Mouse (Mus musculus) heart, postnatal 0 days (tissue): Measurements from ENCODE around the gene Rasal1.

ENCODE experiments used
- CTCF ChIP-seq: IDR thresholded peaks from 2 replicates; pipeline ENCODE4 v1.5.1; 2016; ENCODE audit warnings: antibody characterized with exemption, control low read depth, low read depth
- EP300 ChIP-seq: IDR thresholded peaks from 2 replicates; pipeline ENCODE4 v1.6.1; 2016; ENCODE audit warnings: antibody characterized with exemption, low read depth

- TF ChIP-seq CTCF: no peak
- TF ChIP-seq EP300: no peak
These were observed 35.6 kb upstream of the Rasal1 start for GRCm38 (mm10) chr5:120612822-120613604.
